Mouse (Mus musculus): ENCODE measurements around the gene Rasl10a.

GRCm38 (mm10) chr11:5068126-5068971, 10.4 kb downstream of the Rasl10a start:
- TF ChIP-seq GATA1 (IDR thresholded peaks at IDR 0.05; ENCODE audit: borderline replicate concordance, low read length) (no peak), FLI1 (IDR thresholded peaks at IDR 0.05; ENCODE audit: low read length) (no peak)
